ENCODE assay signal across 14 mouse cellular contexts in the genomic region with DNA sequence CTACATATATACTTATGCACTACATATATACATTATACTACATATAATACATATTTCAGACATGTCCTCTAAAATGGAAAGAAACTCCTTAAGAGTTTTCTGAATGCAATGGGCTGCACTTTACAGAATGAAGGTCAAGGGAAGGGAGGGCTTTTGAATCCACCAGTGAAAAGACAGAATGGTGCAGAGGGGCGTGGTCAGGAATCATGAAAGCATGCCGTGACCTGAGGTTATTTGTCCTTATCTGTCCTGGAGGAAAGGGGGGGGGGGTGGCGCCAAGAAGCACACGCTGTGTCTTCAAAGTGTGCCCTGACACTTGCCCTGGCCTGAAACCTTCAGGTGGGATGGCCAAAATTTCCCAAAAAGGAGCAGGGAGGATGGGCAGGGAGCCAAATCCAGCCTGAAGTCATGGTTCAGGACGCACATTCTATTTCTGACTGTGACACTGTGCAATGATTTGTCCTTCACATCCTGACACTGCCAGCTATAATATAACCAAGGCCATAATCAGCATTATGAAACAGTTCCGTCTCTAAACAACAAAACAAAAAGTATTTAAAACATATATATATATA. TPM values are rescaled to one million over a fixed set of nuclear protein-coding genes. Genes with fewer than 3 reads are reported as not detected.
DNase-seq lines count a peak whose midpoint lies in the region; TF ChIP-seq lines count a peak whose summit lies in the region.
"Had no signal": no experiment of that assay in that cellular context is flagged by ENCODE, and none has a peak within 500 bp of the region (broad histone marks: within the 10 kb centered on the region; RNA-seq: fewer than 3 reads in every experiment).

No protein-coding gene starts in this region.

- no peaks in the 10 kb centered on the region for H3K9me3 ChIP-seq in MEL (replicated peaks; ENCODE audit: insufficient read depth, low read length)
- H3K9me3 ChIP-seq: limb, embryonic 12.5 days; midbrain, embryonic 10.5 days had no signal

- H3K9ac ChIP-seq in MEL (ENCODE audit: control insufficient read depth, low read depth, low read length, poor library complexity, severe bottlenecking): no peak overlapping the region
- H3K9ac ChIP-seq in heart, adult 2 months (ENCODE audit: low read depth, low read length): no peak overlapping the region
- H3K9ac ChIP-seq: limb, embryonic 12.5 days; lung, embryonic 14.5 days had no signal

- H3K79me2 ChIP-seq in MEL (ENCODE audit: control insufficient read depth, insufficient read depth, low read length, poor library complexity): no peaks in the 10 kb centered on the region
- no peaks in the 10 kb centered on the region; the same call in none of the 2 replicates for H3K79me2 ChIP-seq in heart, adult 2 months (replicated peaks; ENCODE audit: control insufficient read depth, insufficient read depth, low read length)

- no peak for TF ChIP-seq EP300 in MEL (IDR thresholded peaks at IDR 0.05; ENCODE audit: low read depth in 1 of 2, low read length in 2 of 2)
- peak; percentile 49; the same call in 1 of the 2 replicates for TF ChIP-seq EP300 in heart, adult 2 months (IDR thresholded peaks at IDR 0.05; ENCODE audit: insufficient read depth, low read depth, low read length)

- no peak for TF ChIP-seq RAD21 in MEL (IDR thresholded peaks at IDR 0.05; ENCODE audit: low read depth, low read length)

- intact Hi-C loops in heart, adult 2 months (cut with DNase I): no loop called here
- intact Hi-C loops in left cerebral cortex, postnatal 10 days (cut with DNase I): no loop called here

- no peaks in the 10 kb centered on the region for H3K36me3 ChIP-seq in MEL (ENCODE audit: control insufficient read depth in 1 of 2, insufficient read depth in 2 of 2, low read length in 2 of 2)
- peaks cover 16% of the 10 kb centered on the region for H3K36me3 ChIP-seq in heart, adult 2 months (ENCODE audit: control insufficient read depth, insufficient read depth, low read length)
- H3K36me3 ChIP-seq: limb, embryonic 12.5 days; midbrain, embryonic 10.5 days had no signal

- H3K27me3 ChIP-seq in MEL (ENCODE audit: control insufficient read depth in 1 of 2, insufficient read depth in 2 of 2, low read length in 2 of 2): peaks cover 0 to 1% of the 10 kb centered on the region in 2 experiments; a peak in 2 of 4 replicates
- H3K27me3 ChIP-seq in heart, adult 2 months (ENCODE audit: control insufficient read depth, insufficient read depth, low read length): no peaks in the 10 kb centered on the region
- H3K27me3 ChIP-seq: limb, embryonic 12.5 days had no signal

- peak; percentile 57 for DNase-seq in MEL (ENCODE audit: low read depth, low spot score)
- peak; percentile 36 for DNase-seq in adrenal gland, adult 8-10 months
- peak in 1 of 2 experiments; percentile 54 for DNase-seq in heart, adult 2 months
- peak; percentile 65 for DNase-seq in heart, postnatal 4 days
- no peak for DNase-seq in spleen, postnatal 4 days (ENCODE audit: low spot score in 2 of 2)
- no peak for DNase-seq in left cerebral cortex, postnatal 10 days (ENCODE audit: extremely low spot score in 1 of 2, low spot score in 2 of 2)
- DNase-seq in ovary, postnatal 10 days (ENCODE audit: low spot score): no peak
- DNase-seq: cerebellum, adult 2 months; kidney, adult 2 months; lung, embryonic 14.5 days had no signal

- no peak for TF ChIP-seq POLR2A in MEL (IDR thresholded peaks at IDR 0.05; ENCODE audit: control insufficient read depth in 1 of 2, insufficient read depth in 1 of 2, low read depth in 1 of 2, low read length in 2 of 2, poor library complexity in 1 of 2)
- TF ChIP-seq POLR2A in heart, adult 2 months (IDR thresholded peaks at IDR 0.05; ENCODE audit: insufficient read depth, low read depth, low read length): no peak

- no peak overlapping the region for H3K27ac ChIP-seq in MEL (ENCODE audit: control insufficient read depth, low read depth, low read length)
- H3K27ac ChIP-seq in heart, adult 2 months: peak overlapping the region; percentile 90
- H3K27ac ChIP-seq: limb, embryonic 12.5 days; midbrain, embryonic 10.5 days had no signal

- H3K4me1 ChIP-seq in MEL (ENCODE audit: control insufficient read depth in 1 of 2, insufficient read depth in 2 of 2, low read length in 2 of 2): no peaks in the 10 kb centered on the region
- peaks cover 8% of the 10 kb centered on the region; the same call in 1 of the 2 replicates for H3K4me1 ChIP-seq in heart, adult 2 months (ENCODE audit: control insufficient read depth, insufficient read depth, low read length)
- H3K4me1 ChIP-seq: limb, embryonic 12.5 days; midbrain, embryonic 10.5 days had no signal

- H3K4me3 ChIP-seq in MEL (ENCODE audit: control insufficient read depth in 1 of 2, insufficient read depth in 1 of 2, low read depth in 2 of 2, low read length in 2 of 2): no peak overlapping the region
- H3K4me3 ChIP-seq in heart, adult 2 months: no peak overlapping the region
- H3K4me3 ChIP-seq: erythroblast, embryonic 14.5 days; limb, embryonic 12.5 days; midbrain, embryonic 10.5 days; myocyte had no signal

- no peak for TF ChIP-seq CTCF in MEL (IDR thresholded peaks at IDR 0.05 in 2 of 3, conservative IDR thresholded peaks at IDR 0.05 in 1 of 3; ENCODE audit: control insufficient read depth in 1 of 3, insufficient read depth in 1 of 3, low read depth in 2 of 3, low read length in 3 of 3, poor library complexity in 1 of 3, severe bottlenecking in 1 of 3)
- no peak for TF ChIP-seq CTCF in heart, adult 2 months (IDR thresholded peaks at IDR 0.05)

- WGBS in heart, adult 2 months: 19% methylated on average over 6 of the region's 6 CpGs

TF ChIP-seq in MEL, 35 proteins besides CTCF, POLR2A, EP300 and RAD21:
- TF ChIP-seq GATA1 (IDR thresholded peaks at IDR 0.05; ENCODE audit: low read depth, low read length) (0 out of 2 replicates have a peak, but pooled peaks have one; percentile 33), MYC (IDR thresholded peaks at IDR 0.05; ENCODE audit: low read depth, low read length) (0 out of 2 replicates have a peak, but pooled peaks have one; percentile 20), ELF1 (IDR thresholded peaks at IDR 0.05; ENCODE audit: low read depth, low read length) (no peak), BHLHE40 (IDR thresholded peaks at IDR 0.05; ENCODE audit: borderline replicate concordance, low read depth, low read length) (no peak), MAFK (IDR thresholded peaks at IDR 0.05; ENCODE audit: borderline replicate concordance, low read depth, low read length) (no peak)

RNA-seq across cellular contexts. Expression of a gene that starts 23.3 kb away (rescaled TPM):
- total RNA-seq in MEL (2012; rRNA removed): not detected in 2 replicates
- not detected for polyA plus RNA-seq in MEL (2012; ENCODE audit: insufficient read depth in 1 of 2, insufficient read length in 2 of 2, low read depth in 1 of 2, low replicate concordance in 2 of 2, missing spikeins in 1 of 2)
- 1 to 10 TPM in 3 of 4 experiments, under 1 TPM in 1; 0.45 to 2.4 (median 1.7) TPM for total RNA-seq in adrenal gland, adult 8-10 months (2022)
- 1,000 to 10,000 TPM; 1,397 to 1,781 TPM for total RNA-seq in heart, adult 2 months (2021)
- 1,690 and 1,900 TPM in 2 replicates for polyA plus RNA-seq in heart, adult 2 months (2012; rRNA removed)
- total RNA-seq in heart, postnatal 4 days (2021): 1,000 to 10,000 TPM; 2,111 to 2,171 TPM
- total RNA-seq in left cerebral cortex, postnatal 10 days (2021): 10 to 100 TPM; 22.4 to 24.0 TPM
- polyA plus RNA-seq: erythroblast, embryonic 14.5 days had no signal

RNA-seq across cellular contexts. Expression of a gene that starts 59.4 kb away (rescaled TPM):
- 25.5 and 25.6 TPM in 2 replicates for total RNA-seq in MEL (2012; rRNA removed)
- 10 to 100 TPM; 32.2 to 53.0 TPM for polyA plus RNA-seq in MEL (2012; ENCODE audit: insufficient read depth in 1 of 2, insufficient read length in 2 of 2, low read depth in 1 of 2, low replicate concordance in 2 of 2, missing spikeins in 1 of 2)
- 10 to 100 TPM; 23.9 to 31.1 (median 29.8) TPM for total RNA-seq in adrenal gland, adult 8-10 months (2022)
- 100 to 1,000 TPM in 1 of 2 experiments, 10 to 100 TPM in 1; 88.1 to 103 TPM for total RNA-seq in heart, adult 2 months (2021)
- 42.2 and 129 TPM in 2 replicates for polyA plus RNA-seq in heart, adult 2 months (2012; rRNA removed)
- total RNA-seq in heart, postnatal 4 days (2021): 10 to 100 TPM; 35.7 to 36.0 TPM
- total RNA-seq in left cerebral cortex, postnatal 10 days (2021): 10 to 100 TPM; 15.3 to 18.0 TPM

Comparison
In these comparisons a context has a peak if more than half of its experiments do, and no peak if none do; other contexts are left out.
1. DNase-seq: peak in MEL (single experiment), adrenal gland, adult 8-10 months (single experiment) and heart, postnatal 4 days (single experiment); none in spleen, postnatal 4 days (0 of 2), left cerebral cortex, postnatal 10 days (0 of 2) and ovary, postnatal 10 days (single experiment).
2. RNA of a gene that starts 23.3 kb away (total RNA-seq): 2,111 to 2,171 TPM in heart, postnatal 4 days and 1,397 to 1,781 TPM in heart, adult 2 months; 22.4 to 24.0 TPM in left cerebral cortex, postnatal 10 days, 0.45 to 2.4 TPM in adrenal gland, adult 8-10 months and not detected in MEL; every median in the first group is over 10 times any median in the second.